Mouse (Mus musculus): ENCODE measurements at regions not wholly inside any gene's neighbourhood (a gene's known extent, or its start where the extent isn't known, plus 50 kb on each side); places are given as distances from the start of the nearest gene placed in this dataset.

DNA sequence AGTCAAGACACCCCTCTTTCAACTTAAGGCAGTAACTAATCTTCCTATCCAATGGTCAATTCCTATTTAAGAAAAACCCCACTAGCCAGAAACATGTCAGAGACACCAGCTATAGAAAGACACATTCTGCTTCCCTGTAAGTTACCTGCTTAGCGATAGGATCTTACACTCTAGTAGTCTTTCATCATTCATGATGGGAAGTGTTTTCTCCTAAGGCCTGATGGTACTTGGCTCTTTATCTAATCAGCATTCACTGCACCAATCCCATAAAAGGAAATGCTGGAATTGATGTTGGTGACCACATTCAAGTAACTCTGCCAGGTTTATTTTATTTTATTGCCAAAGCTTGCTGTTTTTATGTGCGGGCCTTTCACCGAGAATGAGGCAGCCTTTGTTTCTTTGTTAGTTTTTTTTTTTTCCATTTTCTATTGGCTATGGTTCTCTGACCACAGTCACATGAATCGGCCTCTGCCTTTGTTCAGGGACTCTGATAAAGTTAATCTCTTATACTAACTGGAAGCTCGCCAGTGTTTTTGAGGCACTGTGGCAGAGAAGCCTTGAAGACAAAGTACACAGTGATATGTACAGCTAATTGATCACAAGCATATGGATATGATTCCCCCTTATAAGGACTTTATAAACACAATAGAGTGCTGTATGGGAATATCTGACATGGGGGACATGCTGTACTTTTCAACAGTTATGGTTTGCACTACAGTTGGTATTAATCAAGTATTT, 166.0 kb upstream of the Chrm3 start:
- TF ChIP-seq CTCF (IDR thresholded peaks at IDR 0.05; ENCODE audit: low read depth, low read length) (no peak), POLR2A (IDR thresholded peaks at IDR 0.05; ENCODE audit: extremely low read depth, insufficient read depth, low read length) (no peak)
- H3K4me3 ChIP-seq (ENCODE audit: insufficient read depth, low read depth, low read length), result no peak overlapping the region
- 69% methylated on average over 5 of the region's 5 CpGs for WGBS

DNA sequence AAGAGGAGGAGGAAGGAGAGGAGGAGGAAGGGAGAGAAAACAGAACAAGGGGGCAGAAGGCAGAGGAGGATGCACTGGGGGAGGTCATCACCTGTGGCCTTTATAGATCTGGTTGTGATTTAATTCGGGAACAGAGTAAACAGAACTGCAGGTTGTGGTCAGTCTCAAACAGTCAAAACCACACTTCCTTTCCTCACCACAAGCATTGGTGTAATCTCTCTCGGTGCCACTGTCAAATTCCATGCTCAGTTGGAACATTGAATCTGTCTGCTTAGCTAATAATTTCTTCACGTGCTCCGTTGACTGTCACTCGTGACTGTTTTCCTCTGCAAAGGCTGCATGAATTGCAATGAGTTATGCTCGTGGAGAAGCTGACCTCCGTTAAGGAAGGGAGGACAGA, 143.6 kb upstream of the Chrm3 start:
- H3K9ac ChIP-seq (ENCODE audit: low read depth, low read length), result no peak overlapping the region
- no peak overlapping the region for H3K27ac ChIP-seq (replicated peaks; ENCODE audit: insufficient read depth, low read depth, low read length)
- H3K79me2 ChIP-seq (ENCODE audit: control insufficient read depth, insufficient read depth, low read length), result no peaks in the 10 kb centered on the region
- H3K4me3 ChIP-seq (ENCODE audit: insufficient read depth, low read depth, low read length), result no peak overlapping the region
- no peak for DNase-seq (ENCODE audit: extremely low read depth, low read depth, low spot score)
- no peaks in the 10 kb centered on the region for H3K4me1 ChIP-seq (ENCODE audit: control insufficient read depth, insufficient read depth, low read length)
- WGBS, result 28% methylated on average over 7 of the region's 7 CpGs
- no peaks in the 10 kb centered on the region for H3K36me3 ChIP-seq (ENCODE audit: control insufficient read depth, insufficient read depth, low read length)
- H3K27me3 ChIP-seq (ENCODE audit: control insufficient read depth, insufficient read depth, low read length), result no peaks in the 10 kb centered on the region
- TF ChIP-seq CTCF (IDR thresholded peaks at IDR 0.05; ENCODE audit: low read depth, low read length) (no peak), POLR2A (IDR thresholded peaks at IDR 0.05; ENCODE audit: extremely low read depth, insufficient read depth, low read length) (no peak)

More for the DNA sequence above, 166.0 kb upstream of the Chrm3 start:
- H3K36me3 ChIP-seq (ENCODE audit: control insufficient read depth, insufficient read depth, low read length), result no peaks in the 10 kb centered on the region
- H3K27ac ChIP-seq (replicated peaks; ENCODE audit: insufficient read depth, low read depth, low read length), result no peak overlapping the region
- no peak for DNase-seq (ENCODE audit: extremely low read depth, low read depth, low spot score)
- H3K79me2 ChIP-seq (ENCODE audit: control insufficient read depth, insufficient read depth, low read length), result no peaks in the 10 kb centered on the region
- no peaks in the 10 kb centered on the region for H3K4me1 ChIP-seq (ENCODE audit: control insufficient read depth, insufficient read depth, low read length)
- H3K9ac ChIP-seq (ENCODE audit: low read depth, low read length), result no peak overlapping the region
- no peaks in the 10 kb centered on the region for H3K27me3 ChIP-seq (ENCODE audit: control insufficient read depth, insufficient read depth, low read length)

DNA sequence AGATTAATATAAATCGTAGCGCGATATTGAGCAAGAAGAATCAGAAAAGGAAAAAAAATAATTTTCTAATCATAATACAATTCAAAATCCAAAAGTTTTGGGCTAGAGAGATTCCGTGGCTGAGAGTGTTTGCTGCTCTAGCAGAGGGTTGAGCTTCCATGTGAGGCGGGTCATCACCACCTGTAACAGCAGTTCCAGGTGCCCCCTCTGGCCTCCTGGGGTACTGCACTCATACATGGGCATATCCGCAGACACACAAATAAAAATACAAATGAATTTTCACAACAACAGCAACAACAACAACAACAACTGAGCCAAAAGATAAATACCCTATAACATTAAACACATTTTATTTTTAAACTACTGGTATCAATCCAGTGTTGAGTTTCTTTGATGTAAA, 94.7 kb upstream of the Chrm3 start:
- Histone ChIP-seq H3K27me3 (ENCODE audit: control insufficient read depth, insufficient read depth, low read length) (no peaks in the 10 kb centered on the region), H3K4me1 (ENCODE audit: control insufficient read depth, insufficient read depth, low read length) (no peaks in the 10 kb centered on the region), H3K36me3 (ENCODE audit: control insufficient read depth, insufficient read depth, low read length) (no peaks in the 10 kb centered on the region), H3K9ac (ENCODE audit: low read depth, low read length) (no peak overlapping the region), H3K79me2 (ENCODE audit: control insufficient read depth, insufficient read depth, low read length) (no peaks in the 10 kb centered on the region), H3K27ac (replicated peaks; ENCODE audit: insufficient read depth, low read depth, low read length) (no peak overlapping the region), H3K4me3 (ENCODE audit: insufficient read depth, low read depth, low read length) (no peak overlapping the region)
- no peak for DNase-seq (ENCODE audit: extremely low read depth, low read depth, low spot score)
- TF ChIP-seq CTCF (IDR thresholded peaks at IDR 0.05; ENCODE audit: low read depth, low read length) (peak; percentile 30), POLR2A (IDR thresholded peaks at IDR 0.05; ENCODE audit: extremely low read depth, insufficient read depth, low read length) (no peak)
- 97% methylated on average over 6 of the region's 6 CpGs for WGBS

DNA sequence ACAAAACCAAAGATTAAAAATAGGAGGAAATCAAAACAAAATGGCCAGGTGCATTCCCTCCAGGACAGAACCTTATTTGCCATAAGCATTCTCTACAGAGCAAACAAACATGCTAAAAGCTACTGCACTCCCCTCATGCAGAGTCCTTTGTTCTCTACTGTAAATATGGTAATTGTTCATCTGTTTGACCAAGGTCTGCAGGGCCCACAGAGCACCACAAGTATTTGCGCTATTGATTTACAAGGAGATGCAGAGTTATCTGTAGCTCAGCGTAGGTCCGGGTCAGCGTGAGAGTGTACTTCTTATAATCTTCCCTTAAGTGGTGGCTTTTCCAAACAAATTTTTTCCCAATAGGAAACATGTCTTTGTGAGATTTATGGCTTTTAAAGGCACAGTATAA, 94.0 kb upstream of the Chrm3 start:
- TF ChIP-seq POLR2A (IDR thresholded peaks at IDR 0.05; ENCODE audit: extremely low read depth, insufficient read depth, low read length) (no peak), CTCF (IDR thresholded peaks at IDR 0.05; ENCODE audit: low read depth, low read length) (no peak)
- no peak overlapping the region for H3K9ac ChIP-seq (ENCODE audit: low read depth, low read length)
- WGBS, result 38% methylated on average over 4 of the region's 4 CpGs
- H3K27me3 ChIP-seq (ENCODE audit: control insufficient read depth, insufficient read depth, low read length), result no peaks in the 10 kb centered on the region
- H3K36me3 ChIP-seq (ENCODE audit: control insufficient read depth, insufficient read depth, low read length), result no peaks in the 10 kb centered on the region
- no peaks in the 10 kb centered on the region for H3K4me1 ChIP-seq (ENCODE audit: control insufficient read depth, insufficient read depth, low read length)
- no peaks in the 10 kb centered on the region for H3K79me2 ChIP-seq (ENCODE audit: control insufficient read depth, insufficient read depth, low read length)
- no peak overlapping the region for H3K27ac ChIP-seq (replicated peaks; ENCODE audit: insufficient read depth, low read depth, low read length)
- no peak overlapping the region for H3K4me3 ChIP-seq (ENCODE audit: insufficient read depth, low read depth, low read length)
- DNase-seq (ENCODE audit: extremely low read depth, low read depth, low spot score), result no peak

DNA sequence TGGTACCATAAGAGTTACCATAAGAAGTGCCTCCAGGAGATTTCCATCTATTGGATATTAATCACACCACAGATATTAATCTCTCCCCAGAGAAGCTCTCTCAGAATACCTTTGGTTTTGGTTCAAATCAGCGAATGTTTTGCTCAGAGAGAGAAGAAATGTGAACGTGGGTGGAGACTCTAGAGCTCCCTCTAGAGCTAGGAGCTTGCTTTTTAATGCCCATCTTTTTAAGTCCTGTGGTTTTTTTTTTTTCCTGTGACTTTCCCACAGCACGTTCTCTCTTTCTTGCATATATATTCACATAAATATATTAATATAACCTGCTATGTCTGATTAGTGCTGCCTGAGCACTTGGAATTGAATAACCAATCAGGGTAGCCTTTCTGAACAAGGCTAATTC, 90.4 kb upstream of the Chrm3 start:
- no peak overlapping the region for H3K9ac ChIP-seq (ENCODE audit: low read depth, low read length)
- no peak overlapping the region for H3K27ac ChIP-seq (replicated peaks; ENCODE audit: insufficient read depth, low read depth, low read length)
- peak; percentile 69 for DNase-seq (ENCODE audit: extremely low read depth, low read depth, low spot score)
- H3K79me2 ChIP-seq (ENCODE audit: control insufficient read depth, insufficient read depth, low read length), result no peaks in the 10 kb centered on the region
- WGBS, result 18% methylated on average over 3 of the region's 3 CpGs
- no peak for TF ChIP-seq CTCF (IDR thresholded peaks at IDR 0.05; ENCODE audit: low read depth, low read length)
- TF ChIP-seq POLR2A (IDR thresholded peaks at IDR 0.05; ENCODE audit: extremely low read depth, insufficient read depth, low read length), result no peak
- H3K4me3 ChIP-seq (ENCODE audit: insufficient read depth, low read depth, low read length), result no peak overlapping the region
- H3K36me3 ChIP-seq (ENCODE audit: control insufficient read depth, insufficient read depth, low read length), result no peaks in the 10 kb centered on the region
- peaks cover 5% of the 10 kb centered on the region; the same call in 1 of the 2 replicates for H3K4me1 ChIP-seq (ENCODE audit: control insufficient read depth, insufficient read depth, low read length)
- no peaks in the 10 kb centered on the region for H3K27me3 ChIP-seq (ENCODE audit: control insufficient read depth, insufficient read depth, low read length)

DNA sequence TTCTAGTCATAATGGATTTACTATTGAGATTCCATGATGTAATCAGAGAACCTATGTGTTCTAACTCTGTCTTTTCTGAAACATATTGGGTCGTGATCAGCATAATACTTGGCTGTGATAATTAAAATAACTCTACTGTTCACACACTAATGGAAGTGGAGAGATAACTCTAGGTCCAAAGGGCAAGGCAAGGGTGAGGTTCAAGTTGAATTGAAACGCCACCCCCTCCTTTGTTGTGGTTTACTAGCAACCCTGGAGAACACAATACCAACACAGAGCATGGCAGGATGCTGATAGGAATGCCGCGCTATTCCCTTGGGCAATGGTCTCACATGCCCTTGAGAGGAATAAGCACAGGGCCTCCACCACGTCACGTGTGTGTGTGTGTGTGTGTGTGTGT, 88.9 kb upstream of the Chrm3 start:
- no peak overlapping the region for H3K27ac ChIP-seq (replicated peaks; ENCODE audit: insufficient read depth, low read depth, low read length)
- no peaks in the 10 kb centered on the region for H3K27me3 ChIP-seq (ENCODE audit: control insufficient read depth, insufficient read depth, low read length)
- DNase-seq (ENCODE audit: extremely low read depth, low read depth, low spot score), result peak; percentile 51
- TF ChIP-seq POLR2A (IDR thresholded peaks at IDR 0.05; ENCODE audit: extremely low read depth, insufficient read depth, low read length) (no peak), CTCF (IDR thresholded peaks at IDR 0.05; ENCODE audit: low read depth, low read length) (no peak)
- no peak overlapping the region for H3K4me3 ChIP-seq (ENCODE audit: insufficient read depth, low read depth, low read length)
- H3K36me3 ChIP-seq (ENCODE audit: control insufficient read depth, insufficient read depth, low read length), result no peaks in the 10 kb centered on the region
- 73% methylated on average over 6 of the region's 6 CpGs for WGBS
- peaks cover 6% of the 10 kb centered on the region; the same call in 1 of the 2 replicates for H3K4me1 ChIP-seq (ENCODE audit: control insufficient read depth, insufficient read depth, low read length)
- no peak overlapping the region for H3K9ac ChIP-seq (ENCODE audit: low read depth, low read length)
- no peaks in the 10 kb centered on the region for H3K79me2 ChIP-seq (ENCODE audit: control insufficient read depth, insufficient read depth, low read length)
